Mouse (Mus musculus) megakaryocyte, embryonic 14.5 days (primary cell): ENCODE measurements around the gene Ankrd27.

ENCODE experiments used
- FLI1 ChIP-seq: IDR thresholded peaks from 2 replicates; pipeline ENCODE4 v1.6.1; 2012; ENCODE audit warnings: low read length, inconsistent platforms, mixed read lengths
- GATA1 ChIP-seq: IDR thresholded peaks from 3 replicates; pipeline ENCODE4 v1.6.1; 2012; ENCODE audit warnings: mixed read lengths, low read length, inconsistent platforms, borderline replicate concordance

GRCm38 (mm10) chr7:35585191-35586054, 621 bp upstream of the Ankrd27 start, which contains the start of gene Rgs9bp:
- no peak for TF ChIP-seq GATA1
- TF ChIP-seq FLI1: no peak
